Mouse (Mus musculus) heart, adult 2 months (tissue): ENCODE data around the gene Cdca3. TPM values are rescaled to one million over a fixed set of nuclear protein-coding genes. Genes with fewer than 3 reads are reported as not detected.
"Not testable (repeated sequence)": the region's sequence is repeated elsewhere in the genome, so short reads cannot be mapped to it uniquely, and the experiment has no call there.

Source experiments
- DNase-seq, 2 experiments: peaks; one replicate each; pipeline ENCODE4 v3.0.0; 2021
- H3K27ac ChIP-seq: fragments of 200-600 bp; 2 replicates; pipeline ENCODE4 v1.8.1; 2022
- H3K27me3 ChIP-seq: fragments of 200-500 bp; 2 replicates; pipeline ENCODE4 v1.6.1; 2012; ENCODE audit warnings: mild to moderate bottlenecking, low read length, inconsistent platforms, mixed read lengths; ENCODE audit not compliant: control insufficient read depth, insufficient read depth
- H3K36me3 ChIP-seq: fragments of 200-500 bp; 2 replicates; pipeline ENCODE4 v1.6.1; 2012; ENCODE audit warnings: low read length, inconsistent platforms; ENCODE audit not compliant: control insufficient read depth, insufficient read depth
- H3K4me1 ChIP-seq: fragments of 200-500 bp; 2 replicates; pipeline ENCODE4 v1.6.1; 2011; ENCODE audit warnings: low read length; ENCODE audit not compliant: control insufficient read depth, insufficient read depth
- H3K4me3 ChIP-seq: fragments of 200-600 bp; 2 replicates; pipeline ENCODE4 v1.8.1; 2022
- H3K79me2 ChIP-seq: fragments of 200-500 bp; replicated peaks from 2 replicates; pipeline ENCODE4 v1.6.1; 2012; ENCODE audit warnings: mild to moderate bottlenecking, inconsistent platforms, low read length, moderate library complexity, mixed read lengths; ENCODE audit not compliant: control insufficient read depth, insufficient read depth
- H3K9ac ChIP-seq: fragments of 200-500 bp; 2 replicates; pipeline ENCODE4 v1.6.1; 2012; ENCODE audit warnings: low read depth, mild to moderate bottlenecking, control low read depth, inconsistent platforms, low read length, mixed read lengths
- CTCF ChIP-seq: fragments of 200-600 bp; IDR thresholded peaks from 2 replicates; pipeline ENCODE4 v1.8.1; 2022; ENCODE audit warnings: antibody characterized with exemption, mild to moderate bottlenecking, moderate library complexity
- EP300 ChIP-seq: fragments of 200-500 bp; IDR thresholded peaks from 2 replicates; pipeline ENCODE4 v1.6.1; 2011; ENCODE audit warnings: low read depth, low read length, control low read depth; ENCODE audit not compliant: insufficient read depth
- POLR2A ChIP-seq: fragments of 200-500 bp; IDR thresholded peaks from 2 replicates; pipeline ENCODE4 v1.6.1; 2011; ENCODE audit warnings: mild to moderate bottlenecking, low read depth, low read length, control low read depth; ENCODE audit not compliant: insufficient read depth
- WGBS: fragments of 180-500 bp; shearing (Covaris S2); methylation state at CpG from one replicate; pipeline ENCODE4 v1.1.7; 2018; 5-methylcytosine and 5-hydroxymethylcytosine counted together
- intact Hi-C: fragments of 180-260 bp; cut with DNase I; formaldehyde crosslinking; loops from one replicate; pipeline ENCODE4 v1.15.1; 2025
- polyA plus RNA-seq: library from polyadenylated mRNA; depleted of rRNA; stranded (reverse); fragments of >200 nt; gene quantifications from 2 replicates; pipeline ENCODE4 v1.2.3, GENCODE M21; 2012
- total RNA-seq, 2 experiments: library from RNA; stranded (reverse); gene quantifications; 2 replicates each; pipeline ENCODE4 v1.2.3; 2021

The Cdca3 gene
- total and polyA plus RNA-seq, 3 experiments: 0.32 to 0.72 (median 0.70) TPM

DNA sequence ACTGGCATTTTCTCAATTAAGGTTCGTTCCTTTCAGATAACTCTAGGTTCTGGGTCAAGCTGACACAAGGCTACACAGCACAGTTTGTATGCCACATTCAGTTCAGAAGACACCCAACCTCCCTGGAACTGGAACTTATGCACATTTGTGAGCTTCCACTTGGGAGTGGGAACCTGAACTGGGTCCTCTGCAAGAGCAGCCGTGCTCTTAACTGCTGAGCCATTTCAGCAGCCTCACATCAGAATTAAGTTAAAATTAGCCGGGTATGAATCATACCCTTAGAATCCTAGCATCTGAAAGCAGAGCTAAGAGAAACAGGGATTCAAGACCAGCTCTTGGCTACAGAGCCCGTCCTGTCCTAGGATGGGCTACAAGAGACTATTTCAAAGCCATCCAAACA lies 22.0 kb upstream of the Cdca3 start:
- Histone ChIP-seq H3K27ac (no peak overlapping the region), H3K79me2 (no peaks in the 10 kb centered on the region), H3K9ac (no peak overlapping the region), H3K4me1 (peaks cover 12% of the 10 kb centered on the region), H3K4me3 (no peak overlapping the region), H3K27me3 (no peaks in the 10 kb centered on the region), H3K36me3 (no peaks in the 10 kb centered on the region)
- 52% methylated on average over 4 of the region's 4 CpGs for WGBS
- intact Hi-C loops: loop anchor here (5.0 kb wide), 2 partner anchors 65 to 105 kb away; partner anchors contain the start of gene Grcc10
- no peak for DNase-seq
- TF ChIP-seq CTCF: no peak
- no peak for TF ChIP-seq EP300
- no peak for TF ChIP-seq POLR2A

DNA sequence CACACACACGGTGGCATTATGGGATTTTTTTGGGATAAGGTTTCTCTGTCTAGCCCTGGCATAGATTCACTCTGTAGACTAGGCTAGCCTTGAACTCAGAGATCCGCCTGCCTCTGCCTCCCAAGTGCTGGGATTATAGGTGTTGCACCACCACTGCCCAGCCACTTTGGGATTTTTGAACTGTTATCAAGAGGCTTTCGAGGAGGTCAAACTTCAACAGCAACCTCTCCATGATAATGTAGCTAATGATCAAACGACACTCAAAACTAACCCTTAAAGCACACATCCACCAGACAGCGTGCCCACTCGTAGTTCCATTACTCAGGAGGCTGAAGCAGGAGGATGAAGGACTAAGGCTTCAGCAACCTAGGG lies 21.4 kb upstream of the Cdca3 start:
- no peaks in the 10 kb centered on the region; the same call in 1 of the 2 replicates for H3K36me3 ChIP-seq
- peaks cover 14% of the 10 kb centered on the region for H3K4me1 ChIP-seq
- intact Hi-C loops: loop anchor here (5.0 kb wide), 2 partner anchors 66 to 106 kb away; partner anchors contain the start of gene Grcc10
- peak overlapping the region; percentile 58 for H3K27ac ChIP-seq
- no peaks in the 10 kb centered on the region for H3K79me2 ChIP-seq
- no peak overlapping the region for H3K4me3 ChIP-seq
- no peak for TF ChIP-seq POLR2A
- TF ChIP-seq CTCF: no peak
- TF ChIP-seq EP300: no peak
- 63% methylated on average over 6 of the region's 6 CpGs for WGBS
- peak overlapping the region; percentile 21 for H3K9ac ChIP-seq
- no peak for DNase-seq
- H3K27me3 ChIP-seq: no peaks in the 10 kb centered on the region

DNA sequence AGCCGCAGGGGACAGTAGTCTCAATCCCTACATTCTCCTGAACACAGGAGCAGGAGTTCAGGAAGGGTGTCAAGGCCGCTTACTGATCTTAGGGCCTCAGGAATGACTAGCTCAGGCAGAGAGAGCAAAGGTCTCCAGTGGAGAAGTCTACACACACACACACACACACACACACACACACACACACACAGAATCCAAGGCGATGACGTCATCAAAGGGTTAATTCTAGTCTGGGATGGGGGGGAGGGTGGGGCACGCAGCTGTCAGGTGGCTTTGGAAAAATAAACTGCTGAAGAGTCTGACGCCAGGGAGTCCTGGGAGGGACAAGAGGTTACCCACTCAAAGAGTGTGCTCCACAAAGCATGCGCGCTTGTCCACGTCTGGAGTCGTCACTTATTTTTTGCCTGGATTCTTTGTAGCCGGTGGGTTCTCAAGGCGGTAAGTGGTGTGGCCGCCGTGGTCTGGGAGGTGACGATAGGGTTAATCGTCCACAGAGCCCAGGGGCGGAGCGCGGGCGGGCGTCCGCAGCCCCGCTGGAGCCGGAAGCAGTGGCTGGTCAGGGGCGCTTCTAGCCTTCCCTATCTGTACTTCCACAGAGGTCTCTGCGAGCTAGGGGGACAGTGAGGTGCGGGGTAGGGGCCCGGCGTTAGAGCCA lies 20.9 kb upstream of the Cdca3 start, which contains the start of gene Spsb2:
Spsb2 (plus strand) TSS at position 304 of the 655 bp plus-strand sequence.
- no peaks in the 10 kb centered on the region for H3K27me3 ChIP-seq
- H3K4me3 ChIP-seq: peak within 1 kb of the TSS; percentile 61
- intact Hi-C loops: loop anchor here (5.0 kb wide), 2 partner anchors 66 to 106 kb away; partner anchors contain the start of gene Grcc10
- peak within 1 kb of the TSS; percentile 81 for H3K27ac ChIP-seq
- peaks cover 14% of the 10 kb centered on the region for H3K4me1 ChIP-seq
- H3K79me2 ChIP-seq: no peaks in the 10 kb centered on the region
- WGBS: 2% methylated on average over 29 of the region's 29 CpGs
- H3K9ac ChIP-seq: peak within 1 kb of the TSS; percentile 85
- peak; percentile 85 to 86 for DNase-seq
- 0 out of 2 replicates have a peak, but pooled peaks have one; percentile 10 for TF ChIP-seq POLR2A
- no peak for TF ChIP-seq EP300
- H3K36me3 ChIP-seq: no peaks in the 10 kb centered on the region; the same call in 1 of the 2 replicates

DNA sequence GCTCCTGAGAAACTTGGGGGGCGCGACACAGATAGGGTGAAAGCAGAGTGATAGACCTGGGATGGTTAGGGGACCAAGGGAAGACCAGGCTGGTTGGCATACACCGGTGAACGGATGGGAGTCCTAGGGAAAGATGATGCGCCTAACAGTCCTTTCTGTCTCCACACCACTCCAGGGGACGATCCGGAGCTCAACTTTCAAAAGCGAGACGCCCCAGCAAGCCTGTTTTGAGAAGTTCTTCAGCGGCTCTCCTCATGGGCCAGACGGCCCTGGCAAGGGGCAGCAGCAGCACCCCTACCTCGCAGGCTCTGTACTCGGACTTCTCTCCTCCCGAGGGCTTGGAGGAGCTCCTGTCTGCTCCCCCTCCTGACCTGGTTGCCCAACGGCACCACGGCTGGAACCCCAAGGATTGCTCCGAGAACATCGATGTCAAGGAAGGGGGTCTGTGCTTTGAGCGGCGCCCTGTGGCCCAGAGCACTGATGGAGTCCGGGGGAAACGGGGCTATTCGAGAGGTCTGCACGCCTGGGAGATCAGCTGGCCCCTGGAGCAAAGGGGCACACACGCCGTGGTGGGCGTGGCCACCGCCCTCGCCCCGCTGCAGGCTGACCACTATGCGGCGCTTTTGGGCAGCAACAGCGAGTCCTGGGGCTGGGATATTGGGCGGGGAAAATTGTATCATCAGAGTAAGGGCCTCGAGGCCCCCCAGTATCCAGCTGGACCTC lies 20.1 kb upstream of the Cdca3 start:
- no peaks in the 10 kb centered on the region for H3K27me3 ChIP-seq
- peaks cover 14% of the 10 kb centered on the region for H3K4me1 ChIP-seq

DNA sequence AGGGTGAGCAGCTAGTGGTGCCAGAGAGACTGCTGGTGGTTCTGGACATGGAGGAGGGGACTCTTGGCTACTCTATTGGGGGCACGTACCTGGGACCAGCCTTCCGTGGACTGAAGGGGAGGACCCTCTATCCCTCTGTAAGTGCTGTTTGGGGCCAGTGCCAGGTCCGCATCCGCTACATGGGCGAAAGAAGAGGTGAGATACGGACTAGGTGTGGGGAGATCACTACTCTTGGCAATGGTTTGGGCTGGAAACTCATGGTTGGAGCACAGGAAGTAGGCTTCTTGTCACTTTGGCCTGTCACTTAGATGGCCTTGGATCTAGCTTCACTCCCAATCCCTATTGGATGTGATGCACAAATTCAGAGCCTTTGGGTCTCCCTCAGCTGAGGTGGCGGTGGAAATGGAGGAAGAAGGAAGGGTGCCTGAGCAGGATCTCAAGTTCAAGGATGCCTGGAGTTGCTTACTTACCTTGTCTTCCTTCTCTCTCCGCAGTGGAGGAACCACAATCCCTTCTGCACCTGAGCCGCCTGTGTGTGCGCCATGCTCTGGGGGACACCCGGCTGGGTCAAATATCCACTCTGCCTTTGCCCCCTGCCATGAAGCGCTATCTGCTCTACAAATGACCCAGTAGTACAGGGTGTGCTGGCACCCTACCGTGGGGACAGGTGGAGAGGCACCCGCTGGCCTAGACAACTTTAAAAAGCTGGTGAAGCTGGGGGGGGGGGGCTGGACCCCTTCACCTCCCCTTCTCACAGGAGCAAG lies 19.4 kb upstream of the Cdca3 start:
- peak overlapping the region; percentile 8 for H3K9ac ChIP-seq
- H3K36me3 ChIP-seq: no peaks in the 10 kb centered on the region; the same call in 1 of the 2 replicates
- intact Hi-C loops: loop anchor here (5.0 kb wide), 2 partner anchors 68 to 108 kb away; partner anchors contain the start of gene Grcc10
- no peak for DNase-seq
- TF ChIP-seq EP300 (no peak), POLR2A (0 out of 2 replicates have a peak, but pooled peaks have one; percentile 6)
- peak overlapping the region; percentile 61 for H3K4me3 ChIP-seq
- H3K79me2 ChIP-seq: no peaks in the 10 kb centered on the region
- 44% methylated on average over 14 of the region's 14 CpGs for WGBS
- H3K27me3 ChIP-seq: no peaks in the 10 kb centered on the region
- H3K27ac ChIP-seq: peak overlapping the region; percentile 81; the same call in 1 of the 2 replicates
- peaks cover 16% of the 10 kb centered on the region for H3K4me1 ChIP-seq

More for the DNA sequence above, 20.1 kb upstream of the Cdca3 start:
- peak; percentile 88 to 91 for DNase-seq
- H3K9ac ChIP-seq: peak overlapping the region; percentile 85
- intact Hi-C loops: loop anchor here (5.0 kb wide), 2 partner anchors 67 to 107 kb away; partner anchors contain the start of gene Grcc10
- no peaks in the 10 kb centered on the region; the same call in 1 of the 2 replicates for H3K36me3 ChIP-seq
- no peaks in the 10 kb centered on the region for H3K79me2 ChIP-seq
- H3K4me3 ChIP-seq: peak overlapping the region; percentile 61
- peak overlapping the region; percentile 81 for H3K27ac ChIP-seq
- TF ChIP-seq CTCF: peak; percentile 96
- 0 out of 2 replicates have a peak, but pooled peaks have one; percentile 5 for TF ChIP-seq EP300
- peak; percentile 42; the same call in 1 of the 2 replicates for TF ChIP-seq POLR2A
- WGBS: 1% methylated on average over 35 of the region's 35 CpGs

DNA sequence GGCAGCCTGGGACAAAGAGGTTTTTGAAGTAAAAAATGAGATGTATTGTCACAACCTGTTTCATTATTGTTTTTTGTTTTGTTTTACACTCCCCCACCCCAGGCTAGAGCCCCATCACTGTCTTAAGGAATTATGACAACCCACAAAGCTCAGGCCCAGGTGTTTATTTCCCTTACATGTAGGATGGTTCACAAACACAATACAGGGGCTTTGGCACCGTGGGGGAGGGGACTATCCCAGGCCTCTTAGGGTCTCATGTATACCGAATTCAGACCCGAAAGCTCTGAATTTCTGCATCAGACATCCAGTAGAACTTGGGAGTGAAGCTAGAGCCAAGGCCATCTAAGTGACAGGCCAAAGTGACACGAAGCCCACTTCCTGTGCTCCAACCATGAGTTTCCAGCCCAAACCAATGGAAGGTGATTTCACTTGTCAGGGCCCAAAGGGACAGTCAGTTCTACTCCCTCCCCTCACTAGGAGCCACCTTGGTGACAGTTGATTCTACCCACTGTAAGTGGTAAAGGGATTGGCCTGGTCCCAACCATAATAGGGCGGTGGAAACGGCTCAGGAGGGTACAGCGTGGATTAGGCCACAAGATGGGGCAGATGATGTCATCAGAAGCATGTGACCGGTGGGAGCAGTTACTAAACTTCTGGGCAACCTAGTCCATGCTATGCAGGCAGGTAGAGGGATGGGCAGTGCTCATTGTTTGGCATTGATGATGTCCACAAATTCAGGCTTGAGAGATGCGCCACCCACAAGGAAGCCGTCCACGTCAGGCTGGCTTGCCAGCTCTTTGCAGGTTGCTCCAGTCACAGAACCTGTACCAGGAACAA lies 18.6 kb upstream of the Cdca3 start:
- H3K27ac ChIP-seq, intact Hi-C loops, H3K27me3 ChIP-seq, H3K4me3 ChIP-seq, H3K79me2 ChIP-seq, H3K9ac ChIP-seq, H3K36me3 ChIP-seq: not testable (repeated sequence)
- 70% methylated on average over 11 of the region's 11 CpGs for WGBS
- DNase-seq: peak; percentile 10 to 16
- H3K4me1 ChIP-seq: peaks cover 16% of the 10 kb centered on the region
